Mouse (Mus musculus) liver, embryonic 14.5 days (tissue): Measurements from ENCODE around the gene Troap.

Source experiments
- CTCF ChIP-seq: IDR thresholded peaks from 2 replicates; pipeline ENCODE4 v1.5.1; 2016; ENCODE audit warnings: antibody characterized with exemption, low read depth, control low read depth
- EP300 ChIP-seq: IDR thresholded peaks from 2 replicates; pipeline ENCODE4 v1.6.1; 2016; ENCODE audit warnings: antibody characterized with exemption, low read depth

- TF ChIP-seq CTCF = no peak
- TF ChIP-seq EP300 = no peak
Measured at GRCm38 (mm10) chr15:99094631-99095270, 20.4 kb downstream of the Troap start.
